In the genomic region with DNA sequence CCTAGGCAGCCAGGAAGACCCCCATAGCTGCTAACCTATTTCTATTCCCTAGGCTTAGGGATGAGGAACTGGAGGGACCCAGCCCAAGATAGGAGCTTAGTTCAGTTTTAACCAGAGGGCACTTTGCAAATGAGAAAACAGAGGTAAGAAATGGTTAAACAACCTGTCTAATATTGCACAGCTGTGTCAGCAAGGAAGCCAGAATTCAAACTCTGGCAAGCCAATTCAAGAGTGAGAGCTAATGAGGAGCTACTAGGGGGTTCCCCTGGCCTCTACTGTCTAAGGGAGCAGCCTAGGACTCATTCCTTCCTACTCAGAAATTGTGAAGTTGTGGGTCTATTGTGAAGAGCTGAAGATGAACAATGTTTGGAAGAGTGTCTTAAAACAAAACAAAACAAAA, we compare ENCODE assay signal across 29 mouse cellular contexts.
DNase-seq lines count a peak whose midpoint lies in the region; ATAC-seq and TF ChIP-seq lines count a peak whose summit lies in the region.
"Had no signal": no experiment of that assay in that cellular context is flagged by ENCODE, and none has a peak within 500 bp of the region (broad histone marks: within the 10 kb centered on the region; RNA-seq: fewer than 3 reads in every experiment).

No protein-coding gene starts in this region.

- no peak overlapping the region for H3K4me2 ChIP-seq in kidney, embryonic 15.5 days
- H3K4me2 ChIP-seq in lung, embryonic 14.5 days = no peak overlapping the region
- no peak overlapping the region for H3K4me2 ChIP-seq in CH12.LX (ENCODE audit: insufficient read depth, low read depth, poor library complexity, severe bottlenecking)
- H3K4me2 ChIP-seq: embryonic facial prominence, embryonic 13.5 days; heart, embryonic 12.5 days; heart, embryonic 15.5 days; hindbrain, embryonic 14.5 days had no signal

- no peak for TF ChIP-seq RAD21 in CH12.LX (IDR thresholded peaks at IDR 0.05; ENCODE audit: low read depth, low read length)

- in situ Hi-C loops in CH12.LX (cut with MboI; ENCODE audit: low pct_ligation_motif_present, low pct_unique_long_range_greater_than_20kb, low sequenced_read_pairs) = no loop called here

- H3K79me2 ChIP-seq in heart, adult 2 months (replicated peaks; ENCODE audit: control insufficient read depth, insufficient read depth, low read length) = no peaks in the 10 kb centered on the region
- H3K79me2 ChIP-seq in CH12.LX (replicated peaks; ENCODE audit: control insufficient read depth, extremely low read depth, insufficient read depth, poor library complexity, severe bottlenecking) = no peaks in the 10 kb centered on the region

- no peaks in the 10 kb centered on the region for H3K9me3 ChIP-seq in heart, embryonic 10.5 days
- no peaks in the 10 kb centered on the region for H3K9me3 ChIP-seq in kidney, embryonic 15.5 days (replicated peaks)
- H3K9me3 ChIP-seq in lung, embryonic 14.5 days (ENCODE audit: low read depth, low read length) = no peaks in the 10 kb centered on the region
- no peaks in the 10 kb centered on the region for H3K9me3 ChIP-seq in CH12.LX (replicated peaks; ENCODE audit: low read length)
- H3K9me3 ChIP-seq: embryonic facial prominence, embryonic 10.5 days; embryonic facial prominence, embryonic 13.5 days; heart, embryonic 12.5 days; heart, embryonic 15.5 days had no signal

- peak overlapping the region; percentile 75; the same call in 1 of the 2 replicates for H3K27ac ChIP-seq in heart, embryonic 10.5 days
- no peak overlapping the region for H3K27ac ChIP-seq in heart, adult 2 months
- H3K27ac ChIP-seq in kidney, embryonic 15.5 days = peak overlapping the region; percentile 67; the same call in 1 of the 2 replicates
- H3K27ac ChIP-seq in lung, embryonic 14.5 days (ENCODE audit: low read depth) = peak overlapping the region; percentile 84
- no peak overlapping the region for H3K27ac ChIP-seq in CH12.LX (ENCODE audit: insufficient read depth, low read depth)
- H3K27ac ChIP-seq: hindbrain, embryonic 14.5 days; hindbrain, postnatal 0 days had no signal

- no peak for TF ChIP-seq POLR2A in heart, adult 2 months (IDR thresholded peaks at IDR 0.05; ENCODE audit: insufficient read depth, low read depth, low read length)
- TF ChIP-seq POLR2A in CH12.LX (IDR thresholded peaks at IDR 0.05; ENCODE audit: low read depth, low read length) = no peak

- H3K4me3 ChIP-seq in heart, embryonic 10.5 days = no peak overlapping the region
- H3K4me3 ChIP-seq in heart, adult 2 months = no peak overlapping the region
- no peak overlapping the region for H3K4me3 ChIP-seq in kidney, embryonic 15.5 days (replicated peaks)
- no peak overlapping the region for H3K4me3 ChIP-seq in lung, embryonic 14.5 days (ENCODE audit: low read depth, low read length)
- no peak overlapping the region for H3K4me3 ChIP-seq in CH12.LX (replicated peaks in 1 of 3; ENCODE audit: low read depth in 2 of 3, low read length in 2 of 3, poor library complexity in 1 of 3)
- H3K4me3 ChIP-seq: embryonic facial prominence, embryonic 10.5 days; embryonic facial prominence, embryonic 13.5 days; erythroblast, embryonic 14.5 days; heart, embryonic 12.5 days; heart, embryonic 15.5 days had no signal

- dilution Hi-C loops in CH12.LX (cut with MboI; ENCODE audit: extremely low pct_ligation_motif_present, extremely low pct_unique_long_range_greater_than_20kb, low sequenced_read_pairs) = no loop called here

- TF ChIP-seq EP300 in heart, adult 2 months (IDR thresholded peaks at IDR 0.05; ENCODE audit: insufficient read depth, low read depth, low read length) = no peak
- TF ChIP-seq EP300 in CH12.LX (IDR thresholded peaks at IDR 0.05; ENCODE audit: low read length) = peak; percentile 42; the same call in 1 of the 2 replicates

- peaks cover 14% of the 10 kb centered on the region for H3K4me1 ChIP-seq in heart, embryonic 10.5 days
- peaks cover 15% of the 10 kb centered on the region for H3K4me1 ChIP-seq in heart, adult 2 months (ENCODE audit: control insufficient read depth, insufficient read depth, low read length)
- peaks cover 18% of the 10 kb centered on the region for H3K4me1 ChIP-seq in kidney, embryonic 15.5 days
- H3K4me1 ChIP-seq in lung, embryonic 14.5 days (ENCODE audit: insufficient read depth) = peaks cover 20% of the 10 kb centered on the region
- peaks cover 4 to 70% of the 10 kb centered on the region in 2 experiments for H3K4me1 ChIP-seq in CH12.LX (ENCODE audit: control insufficient read depth in 1 of 2, insufficient read depth in 2 of 2)

- intact Hi-C loops in heart, adult 2 months (cut with DNase I) = loop anchor here (5.0 kb wide), 1 partner anchor 100 kb away; no protein-coding TSS in a partner anchor
- intact Hi-C loops in heart, postnatal 10 days (cut with DNase I) = no loop called here

- peak; percentile 13 for DNase-seq in heart, embryonic 10.5 days (ENCODE audit: low spot score)
- DNase-seq in heart, adult 2 months = no peak
- DNase-seq in kidney, postnatal 10 days = no peak
- no peak for DNase-seq in lung, embryonic 14.5 days
- DNase-seq in lung, postnatal 25 days (ENCODE audit: low spot score) = no peak
- DNase-seq in CH12.LX (ENCODE audit: extremely low read depth) = peak; percentile 53
- DNase-seq in heart, postnatal 10 days = no peak
- DNase-seq: adrenal gland, adult 8-10 months; adrenal gland, postnatal 25 days; cerebellum, adult 11-12 months; cerebellum, adult 8-10 months; cerebellum, postnatal 10 days; cerebellum, postnatal 36 days; embryo, embryonic 11 days; forebrain, postnatal 0 days; gastrocnemius, postnatal 36 days; heart, postnatal 14 days; heart, postnatal 4 days had no signal

- no peak overlapping the region for H3K9ac ChIP-seq in heart, adult 2 months (ENCODE audit: low read depth, low read length)
- no peak overlapping the region for H3K9ac ChIP-seq in kidney, embryonic 15.5 days
- no peak overlapping the region for H3K9ac ChIP-seq in lung, embryonic 14.5 days
- H3K9ac ChIP-seq in CH12.LX (ENCODE audit: insufficient read depth, low read depth) = no peak overlapping the region
- H3K9ac ChIP-seq: embryonic facial prominence, embryonic 13.5 days; forebrain, postnatal 0 days; heart, embryonic 12.5 days; heart, embryonic 15.5 days; hindbrain, embryonic 14.5 days had no signal

- ATAC-seq in kidney, embryonic 15.5 days (replicated peaks; ENCODE audit: low FRiP score) = no peak; the same call in 1 of the 2 replicates
- ATAC-seq in lung, embryonic 14.5 days (ENCODE audit: insufficient read depth) = no peak
- ATAC-seq: activated CD4-positive, CD25-positive, alpha-beta regulatory T cell, adult 4 months; CD4-positive, CD25-positive, alpha-beta regulatory T cell, adult 4 months; forebrain, embryonic 14.5 days; forebrain, postnatal 0 days; hindbrain, postnatal 0 days had no signal

- no peak for TF ChIP-seq CTCF in heart, adult 2 months (IDR thresholded peaks at IDR 0.05)
- no peak for TF ChIP-seq CTCF in lung, embryonic 14.5 days (IDR thresholded peaks at IDR 0.05; ENCODE audit: low read depth)
- no peak for TF ChIP-seq CTCF in CH12.LX (conservative IDR thresholded peaks at IDR 0.05 in 1 of 2, IDR thresholded peaks at IDR 0.05 in 1 of 2; ENCODE audit: low read depth in 2 of 2, low read length in 2 of 2)

- H3K36me3 ChIP-seq in heart, embryonic 10.5 days = no peaks in the 10 kb centered on the region
- H3K36me3 ChIP-seq in heart, adult 2 months (ENCODE audit: control insufficient read depth, insufficient read depth, low read length) = peaks cover 5% of the 10 kb centered on the region
- H3K36me3 ChIP-seq in kidney, embryonic 15.5 days = no peaks in the 10 kb centered on the region
- H3K36me3 ChIP-seq in lung, embryonic 14.5 days (ENCODE audit: insufficient read depth) = no peaks in the 10 kb centered on the region
- H3K36me3 ChIP-seq in CH12.LX (replicated peaks in 1 of 2; ENCODE audit: control insufficient read depth in 1 of 2, insufficient read depth in 1 of 2, low read length in 1 of 2) = no peaks in the 10 kb centered on the region
- H3K36me3 ChIP-seq: embryonic facial prominence, embryonic 10.5 days; embryonic facial prominence, embryonic 13.5 days; heart, embryonic 12.5 days; heart, embryonic 15.5 days had no signal

- no peaks in the 10 kb centered on the region for H3K27me3 ChIP-seq in heart, embryonic 10.5 days (ENCODE audit: insufficient read depth, poor library complexity, severe bottlenecking)
- H3K27me3 ChIP-seq in heart, adult 2 months (ENCODE audit: control insufficient read depth, insufficient read depth, low read length) = no peaks in the 10 kb centered on the region
- H3K27me3 ChIP-seq in kidney, embryonic 15.5 days = no peaks in the 10 kb centered on the region
- H3K27me3 ChIP-seq in lung, embryonic 14.5 days (ENCODE audit: insufficient read depth, low read length) = no peaks in the 10 kb centered on the region
- H3K27me3 ChIP-seq in CH12.LX (replicated peaks) = no peaks in the 10 kb centered on the region
- H3K27me3 ChIP-seq: embryonic facial prominence, embryonic 13.5 days; heart, embryonic 12.5 days; heart, embryonic 15.5 days had no signal

TF ChIP-seq in CH12.LX, 34 proteins besides CTCF, POLR2A, EP300 and RAD21:
- TF ChIP-seq RCOR1 (conservative IDR thresholded peaks at IDR 0.05; ENCODE audit: low read depth, low read length) (no peak), ETS1 (conservative IDR thresholded peaks at IDR 0.05; ENCODE audit: low read depth, low read length) (0 out of 2 replicates have a peak, but pooled peaks have one; percentile 13), HCFC1 (IDR thresholded peaks at IDR 0.05; ENCODE audit: low read depth, low read length) (no peak)

Comparison
In these comparisons a context has a peak if more than half of its experiments do, and no peak if none do; other contexts are left out.
1. DNase-seq: peak in heart, embryonic 10.5 days (single experiment) and CH12.LX (single experiment); none in heart, adult 2 months (0 of 2), kidney, postnatal 10 days (single experiment), lung, embryonic 14.5 days (single experiment), lung, postnatal 25 days (single experiment) and heart, postnatal 10 days (0 of 2).
2. H3K27ac ChIP-seq: peak in heart, embryonic 10.5 days (single experiment), kidney, embryonic 15.5 days (single experiment) and lung, embryonic 14.5 days (single experiment); none in heart, adult 2 months (single experiment) and CH12.LX (single experiment).